Mouse (Mus musculus) heart, embryonic 13.5 days (tissue): ENCODE results near the gene Ublcp1. TPM values are rescaled to one million over a fixed set of nuclear protein-coding genes. Genes with fewer than 3 reads are reported as not detected.

Source experiments
- ATAC-seq: fragments of 200-750 bp; cut with Nextera tagmentation; 2 replicates; pipeline ENCODE4 v1.8.0; 2017; ENCODE audit warnings: moderate TSS enrichment; ENCODE audit not compliant: insufficient number of reproducible peaks, low FRiP score, low TSS enrichment; ENCODE audit errors: extremely low read depth
- H3K27ac ChIP-seq: fragments of 300-500 bp; sonication (generic); replicated peaks from 2 replicates; pipeline ENCODE4 v1.5.1; 2015; ENCODE audit warnings: moderate library complexity, mild to moderate bottlenecking, inconsistent platforms
- H3K27me3 ChIP-seq: fragments of 300-500 bp; sonication (generic); replicated peaks from 2 replicates; pipeline ENCODE4 v1.6.1; 2015; ENCODE audit warnings: mild to moderate bottlenecking, inconsistent platforms
- H3K36me3 ChIP-seq: fragments of 300-500 bp; sonication (generic); 2 replicates; pipeline ENCODE4 v1.6.1; 2015; ENCODE audit warnings: mild to moderate bottlenecking, inconsistent platforms
- H3K4me1 ChIP-seq: fragments of 300-500 bp; sonication (generic); 2 replicates; pipeline ENCODE4 v1.6.1; 2015; ENCODE audit warnings: inconsistent platforms
- H3K4me2 ChIP-seq: fragments of 300-500 bp; sonication (generic); 2 replicates; pipeline ENCODE4 v1.6.1; 2015; ENCODE audit warnings: inconsistent platforms, mild to moderate bottlenecking, moderate library complexity
- H3K4me3 ChIP-seq: fragments of 300-500 bp; sonication (generic); 2 replicates; pipeline ENCODE4 v1.5.1; 2015; ENCODE audit warnings: moderate library complexity, mild to moderate bottlenecking, inconsistent platforms
- H3K9ac ChIP-seq: fragments of 300-500 bp; sonication (generic); 2 replicates; pipeline ENCODE4 v1.6.1; 2015; ENCODE audit warnings: inconsistent platforms, mild to moderate bottlenecking, moderate library complexity
- H3K9me3 ChIP-seq: fragments of 300-500 bp; sonication (generic); 2 replicates; pipeline ENCODE4 v1.6.1; 2016; ENCODE audit warnings: inconsistent platforms
- WGBS: fragments of 180-500 bp; shearing (Covaris S2); methylation state at CpG from one replicate; pipeline ENCODE4 v1.1.7; 2015; ENCODE audit warnings: mixed read lengths; 5-methylcytosine and 5-hydroxymethylcytosine counted together
- polyA plus RNA-seq: library from polyadenylated mRNA; unstranded; fragments of >200 nt; fragmentation: Nextera tagmentation; extraction: Ambion mirVana; gene quantifications from 2 replicates; pipeline ENCODE4 v1.2.1, GENCODE M21; 2015

Ublcp1 gene
- polyA plus RNA-seq, 1 experiment from 2014 or later = 43.7 TPM

GRCm38 (mm10) chr11:44509906-44510305 lies 39.6 kb upstream of the Ublcp1 start:
- no peaks in the 10 kb centered on the region for H3K9me3 ChIP-seq
- 72% methylated on average over 2 of the region's 2 CpGs for WGBS
- no peak overlapping the region for H3K4me3 ChIP-seq
- no peak overlapping the region for H3K27ac ChIP-seq
- H3K36me3 ChIP-seq = no peaks in the 10 kb centered on the region
- no peak for ATAC-seq
- H3K4me2 ChIP-seq = no peak overlapping the region
- peaks cover 22% of the 10 kb centered on the region for H3K4me1 ChIP-seq
- no peaks in the 10 kb centered on the region for H3K27me3 ChIP-seq
- H3K9ac ChIP-seq = no peak overlapping the region

GRCm38 (mm10) chr11:44508876-44509275 lies 38.6 kb upstream of the Ublcp1 start:
- peaks cover 22% of the 10 kb centered on the region for H3K4me1 ChIP-seq
- H3K9me3 ChIP-seq = no peaks in the 10 kb centered on the region
- no peaks in the 10 kb centered on the region for H3K27me3 ChIP-seq
- H3K9ac ChIP-seq = no peak overlapping the region
- H3K27ac ChIP-seq = no peak overlapping the region; the same call in 1 of the 2 replicates
- no peak overlapping the region for H3K4me3 ChIP-seq
- H3K36me3 ChIP-seq = no peaks in the 10 kb centered on the region
- H3K4me2 ChIP-seq = peak overlapping the region; percentile 21; the same call in 1 of the 2 replicates
- 34% methylated on average over 4 of the region's 4 CpGs for WGBS
- ATAC-seq = peak; percentile 46; the same call in 1 of the 2 replicates

GRCm38 (mm10) chr11:44504761-44505160 lies 34.5 kb upstream of the Ublcp1 start:
- Histone ChIP-seq H3K4me3 (no peak overlapping the region), H3K9ac (no peak overlapping the region), H3K36me3 (no peaks in the 10 kb centered on the region), H3K4me1 (peaks cover 12% of the 10 kb centered on the region), H3K27me3 (no peaks in the 10 kb centered on the region), H3K9me3 (no peaks in the 10 kb centered on the region), H3K4me2 (no peak overlapping the region), H3K27ac (no peak overlapping the region)
- ATAC-seq = no peak
- WGBS = 84% methylated on average over 3 of the region's 3 CpGs

GRCm38 (mm10) chr11:44504146-44504545 lies 33.8 kb upstream of the Ublcp1 start:
- Histone ChIP-seq H3K27ac (no peak overlapping the region), H3K9me3 (no peaks in the 10 kb centered on the region)
- ATAC-seq = no peak

GRCm38 (mm10) chr11:44502931-44503330 lies 32.6 kb upstream of the Ublcp1 start:
- no peaks in the 10 kb centered on the region for H3K36me3 ChIP-seq
- ATAC-seq = no peak
- H3K4me3 ChIP-seq = no peak overlapping the region

More at GRCm38 (mm10) chr11:44504146-44504545, 33.8 kb upstream of the Ublcp1 start:
- Histone ChIP-seq H3K27me3 (no peaks in the 10 kb centered on the region), H3K4me1 (peaks cover 10% of the 10 kb centered on the region), H3K4me3 (no peak overlapping the region), H3K4me2 (no peak overlapping the region), H3K9ac (no peak overlapping the region), H3K36me3 (no peaks in the 10 kb centered on the region)
- 85% methylated on average over 7 of the region's 7 CpGs for WGBS

GRCm38 (mm10) chr11:44501477-44501876 lies 31.2 kb upstream of the Ublcp1 start:
- Histone ChIP-seq H3K4me3 (no peak overlapping the region), H3K4me1 (peaks cover 10% of the 10 kb centered on the region), H3K9me3 (no peaks in the 10 kb centered on the region), H3K27me3 (no peaks in the 10 kb centered on the region), H3K9ac (no peak overlapping the region), H3K36me3 (no peaks in the 10 kb centered on the region), H3K27ac (no peak overlapping the region), H3K4me2 (no peak overlapping the region)
- no peak for ATAC-seq
- WGBS = 73% methylated on average over 2 of the region's 2 CpGs

More at GRCm38 (mm10) chr11:44502931-44503330, 32.6 kb upstream of the Ublcp1 start:
- WGBS = 49% methylated on average over 5 of the region's 5 CpGs
- Histone ChIP-seq H3K9me3 (no peaks in the 10 kb centered on the region), H3K27ac (no peak overlapping the region), H3K4me2 (no peak overlapping the region), H3K27me3 (no peaks in the 10 kb centered on the region), H3K9ac (no peak overlapping the region), H3K4me1 (peaks cover 10% of the 10 kb centered on the region)

GRCm38 (mm10) chr11:44500966-44501365 lies 30.7 kb upstream of the Ublcp1 start:
- Histone ChIP-seq H3K27me3 (no peaks in the 10 kb centered on the region), H3K9ac (no peak overlapping the region), H3K4me2 (no peak overlapping the region), H3K4me3 (no peak overlapping the region), H3K27ac (no peak overlapping the region), H3K4me1 (peaks cover 12% of the 10 kb centered on the region), H3K36me3 (no peaks in the 10 kb centered on the region), H3K9me3 (no peaks in the 10 kb centered on the region)
- no peak for ATAC-seq
- WGBS = 61% methylated on average over 7 of the region's 7 CpGs

- Histone ChIP-seq H3K4me3 (no peak overlapping the region), H3K27me3 (no peaks in the 10 kb centered on the region), H3K9ac (no peak overlapping the region), H3K4me1 (peaks cover 13% of the 10 kb centered on the region), H3K4me2 (no peak overlapping the region), H3K9me3 (no peaks in the 10 kb centered on the region), H3K27ac (no peak overlapping the region), H3K36me3 (no peaks in the 10 kb centered on the region)
- 49% methylated on average over 13 of the region's 13 CpGs for WGBS
- no peak for ATAC-seq
Observed at GRCm38 (mm10) chr11:44498412-44499272, 28.3 kb upstream of the Ublcp1 start.

- WGBS = 56% methylated on average over 3 of the region's 3 CpGs
- Histone ChIP-seq H3K27me3 (no peaks in the 10 kb centered on the region), H3K27ac (peak overlapping the region; percentile 28; the same call in 1 of the 2 replicates), H3K36me3 (no peaks in the 10 kb centered on the region), H3K4me3 (no peak overlapping the region), H3K9me3 (no peaks in the 10 kb centered on the region), H3K4me2 (no peak overlapping the region), H3K4me1 (peaks cover 13% of the 10 kb centered on the region), H3K9ac (no peak overlapping the region)
- no peak for ATAC-seq
Observed at GRCm38 (mm10) chr11:44496217-44496616, 25.9 kb upstream of the Ublcp1 start.

- Histone ChIP-seq H3K27ac (no peak overlapping the region), H3K36me3 (no peaks in the 10 kb centered on the region), H3K4me3 (no peak overlapping the region), H3K27me3 (no peaks in the 10 kb centered on the region), H3K9me3 (no peaks in the 10 kb centered on the region), H3K9ac (no peak overlapping the region), H3K4me2 (no peak overlapping the region), H3K4me1 (peaks cover 13% of the 10 kb centered on the region)
- ATAC-seq = no peak
- WGBS = 76% methylated on average over 5 of the region's 5 CpGs
Observed at GRCm38 (mm10) chr11:44494643-44495323, 24.5 kb upstream of the Ublcp1 start.

GRCm38 (mm10) chr11:44489117-44489516 lies 18.8 kb upstream of the Ublcp1 start:
- H3K27ac ChIP-seq = no peak overlapping the region

More at GRCm38 (mm10) chr11:44489117-44489516, 18.8 kb upstream of the Ublcp1 start:
- no peak for ATAC-seq
- Histone ChIP-seq H3K9ac (no peak overlapping the region), H3K4me1 (no peaks in the 10 kb centered on the region), H3K36me3 (no peaks in the 10 kb centered on the region), H3K4me2 (no peak overlapping the region), H3K9me3 (no peaks in the 10 kb centered on the region), H3K27me3 (no peaks in the 10 kb centered on the region), H3K4me3 (no peak overlapping the region)
- WGBS = 76% methylated on average over 1 of the region's 1 CpGs
